Comparison of ENCODE assay signal across 8 mouse cellular contexts in the genomic region with DNA sequence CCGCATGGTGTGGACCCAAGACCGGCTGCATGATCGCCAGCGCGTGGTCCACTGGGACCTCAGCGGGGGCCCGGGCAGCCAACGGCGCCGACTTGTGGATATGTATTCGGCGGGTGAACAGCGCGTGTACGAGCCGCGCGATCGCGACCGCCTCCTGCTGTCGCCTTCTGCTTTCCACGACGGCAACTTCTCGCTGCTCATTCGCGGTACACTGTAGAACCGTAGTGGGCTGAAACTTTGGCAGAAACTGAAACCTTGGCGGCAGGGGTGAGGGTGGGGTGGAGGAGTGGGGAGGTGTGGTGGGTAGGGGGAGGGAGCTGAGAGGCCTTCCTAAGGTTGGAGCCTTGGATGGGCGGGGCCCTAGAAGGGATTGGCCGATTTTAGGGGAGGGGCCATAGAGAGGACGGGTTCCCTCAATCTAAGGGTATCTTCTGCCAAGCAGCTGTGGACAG. TPM values are rescaled to one million over a fixed set of nuclear protein-coding genes. Genes with fewer than 3 reads are reported as not detected.
A peak's percentile ranks its signal among the peaks of the same experiment; 100 is the strongest.
DNase-seq lines count a peak whose midpoint lies in the region; ATAC-seq and TF ChIP-seq lines count a peak whose summit lies in the region.

No protein-coding gene starts in this region.

- WGBS in intestine, postnatal 0 days = under 1% methylated on average over 32 of the region's 32 CpGs
- 2% methylated on average over 32 of the region's 32 CpGs for WGBS in lung, adult 2 months
- WGBS in neural tube, embryonic 13.5 days = under 1% methylated on average over 32 of the region's 32 CpGs

- H3K9ac ChIP-seq in intestine, postnatal 0 days (ENCODE audit: low read depth, low read length) = peak overlapping the region; percentile 55; the same call in 1 of the 2 replicates
- H3K9ac ChIP-seq in neural tube, embryonic 13.5 days = peak overlapping the region; percentile 64

- no peaks in the 10 kb centered on the region for H3K9me3 ChIP-seq in intestine, postnatal 0 days (ENCODE audit: control insufficient read depth)
- H3K9me3 ChIP-seq in neural tube, embryonic 13.5 days = no peaks in the 10 kb centered on the region

- peak; percentile 63 for DNase-seq in ovary, postnatal 36 days (ENCODE audit: low spot score)
- DNase-seq in ovary, postnatal 14 days (ENCODE audit: low spot score) = no peak
- peak; percentile 81 for DNase-seq in embryo, embryonic 10.5 days (ENCODE audit: low spot score)
- peak; percentile 70 to 80 for DNase-seq in heart, adult 18-20 months
- peak; percentile 65 for DNase-seq in lung, adult 2 months
- DNase-seq in urinary bladder, adult 18-20 months (ENCODE audit: low spot score in 2 of 2) = peak; percentile 50 to 56

- H3K4me1 ChIP-seq in intestine, postnatal 0 days (replicated peaks; ENCODE audit: control insufficient read depth, insufficient read depth, low read length) = no peaks in the 10 kb centered on the region
- peaks cover 20% of the 10 kb centered on the region; the same call in 1 of the 2 replicates for H3K4me1 ChIP-seq in lung, adult 2 months (ENCODE audit: control insufficient read depth, insufficient read depth, low read length)
- peaks cover 26% of the 10 kb centered on the region for H3K4me1 ChIP-seq in neural tube, embryonic 13.5 days (replicated peaks)

- peak; percentile 66 for ATAC-seq in intestine, postnatal 0 days
- peak; percentile 23; the same call in 1 of the 2 replicates for ATAC-seq in neural tube, embryonic 13.5 days (ENCODE audit: low read depth)

- H3K27ac ChIP-seq in intestine, postnatal 0 days (ENCODE audit: low read depth, low read length) = 0 out of 2 replicates have a peak overlapping the region, but pooled peaks have one; percentile 2
- H3K27ac ChIP-seq in neural tube, embryonic 13.5 days (replicated peaks) = no peak overlapping the region

- peak overlapping the region; percentile 50 for H3K4me3 ChIP-seq in intestine, postnatal 0 days (ENCODE audit: low read depth, low read length)
- H3K4me3 ChIP-seq in lung, adult 2 months (replicated peaks; ENCODE audit: extremely low read depth, low read depth, low read length) = peak overlapping the region; percentile 93
- H3K4me3 ChIP-seq in neural tube, embryonic 13.5 days = peak overlapping the region; percentile 38

- peaks cover 9% of the 10 kb centered on the region; the same call in 1 of the 2 replicates for H3K36me3 ChIP-seq in intestine, postnatal 0 days (ENCODE audit: control insufficient read depth, insufficient read depth)
- H3K36me3 ChIP-seq in neural tube, embryonic 13.5 days = peaks cover 3% of the 10 kb centered on the region; the same call in 1 of the 2 replicates

- peak; percentile 74 for TF ChIP-seq CTCF in intestine, postnatal 0 days (IDR thresholded peaks at IDR 0.05; ENCODE audit: low read depth)
- TF ChIP-seq CTCF in lung, adult 2 months (IDR thresholded peaks at IDR 0.05; ENCODE audit: insufficient read depth, low read length) = 0 out of 2 replicates have a peak, but pooled peaks have one; percentile 5

- peak; percentile 38; the same call in 1 of the 2 replicates for TF ChIP-seq POLR2A in lung, adult 2 months (IDR thresholded peaks at IDR 0.05; ENCODE audit: borderline replicate concordance, extremely low read depth, low read depth, low read length)

- no peaks in the 10 kb centered on the region for H3K27me3 ChIP-seq in intestine, postnatal 0 days (replicated peaks; ENCODE audit: control insufficient read depth, insufficient read depth, low read length)
- peaks cover 26% of the 10 kb centered on the region for H3K27me3 ChIP-seq in neural tube, embryonic 13.5 days

- peak overlapping the region; percentile 87 for H3K4me2 ChIP-seq in intestine, postnatal 0 days (replicated peaks; ENCODE audit: low read depth)
- peak overlapping the region; percentile 60 for H3K4me2 ChIP-seq in neural tube, embryonic 13.5 days

RNA-seq across cellular contexts. Expression of a gene that starts 1.5 kb away (rescaled TPM):
- total RNA-seq in heart, adult 18-20 months (2021) = 10 to 100 TPM; 22.0 to 26.6 TPM
- polyA plus RNA-seq in intestine, postnatal 0 days (2015; fragmentation: Nextera tagmentation; extraction: Ambion mirVana) = 38.5 and 39.9 TPM in 2 replicates
- polyA plus RNA-seq in lung, adult 2 months (2012; rRNA removed) = 994 and 1,263 TPM in 2 replicates
- polyA plus RNA-seq in neural tube, embryonic 13.5 days (2015; fragmentation: Nextera tagmentation; extraction: Ambion mirVana) = 29.3 and 33.9 TPM in 2 replicates

RNA-seq across cellular contexts. Expression of a gene that starts 6.2 kb away (rescaled TPM):
- 10 to 100 TPM; 45.0 to 51.5 TPM for total RNA-seq in heart, adult 18-20 months (2021)
- polyA plus RNA-seq in intestine, postnatal 0 days (2015; fragmentation: Nextera tagmentation; extraction: Ambion mirVana) = 6.3 and 6.5 TPM in 2 replicates
- 128 and 159 TPM in 2 replicates for polyA plus RNA-seq in lung, adult 2 months (2012; rRNA removed)
- 8.6 and 14.6 TPM in 2 replicates for polyA plus RNA-seq in neural tube, embryonic 13.5 days (2015; fragmentation: Nextera tagmentation; extraction: Ambion mirVana)

RNA-seq across cellular contexts. Expression of a gene that starts 10.0 kb away (rescaled TPM):
- total RNA-seq in heart, adult 18-20 months (2021) = 100 to 1,000 TPM; 106 to 108 TPM
- polyA plus RNA-seq in intestine, postnatal 0 days (2015; fragmentation: Nextera tagmentation; extraction: Ambion mirVana) = 152 and 153 TPM in 2 replicates
- polyA plus RNA-seq in lung, adult 2 months (2012; rRNA removed) = 120 and 151 TPM in 2 replicates
- polyA plus RNA-seq in neural tube, embryonic 13.5 days (2015; fragmentation: Nextera tagmentation; extraction: Ambion mirVana) = 139 and 145 TPM in 2 replicates

RNA-seq across cellular contexts. Expression of a gene that starts 22.1 kb away (rescaled TPM):
- under 1 TPM; 0.22 to 0.23 TPM for total RNA-seq in heart, adult 18-20 months (2021)
- polyA plus RNA-seq in intestine, postnatal 0 days (2015; fragmentation: Nextera tagmentation; extraction: Ambion mirVana) = 0.16 and 0.22 TPM in 2 replicates
- polyA plus RNA-seq in lung, adult 2 months (2012; rRNA removed) = 1.6 TPM in 2 replicates
- polyA plus RNA-seq in neural tube, embryonic 13.5 days (2015; fragmentation: Nextera tagmentation; extraction: Ambion mirVana) = 0.45 and 0.72 TPM in 2 replicates

RNA-seq across cellular contexts. Expression of a gene that starts 28.2 kb away (rescaled TPM):
- 1 to 10 TPM; 6.2 to 8.0 TPM for total RNA-seq in heart, adult 18-20 months (2021)
- polyA plus RNA-seq in intestine, postnatal 0 days (2015; fragmentation: Nextera tagmentation; extraction: Ambion mirVana) = 17.4 and 19.2 TPM in 2 replicates
- polyA plus RNA-seq in lung, adult 2 months (2012; rRNA removed) = 30.3 and 33.3 TPM in 2 replicates
- polyA plus RNA-seq in neural tube, embryonic 13.5 days (2015; fragmentation: Nextera tagmentation; extraction: Ambion mirVana) = 21.1 and 25.2 TPM in 2 replicates

Comparison
In these comparisons a context has a peak if more than half of its experiments do, and no peak if none do; other contexts are left out.
1. H3K4me3 ChIP-seq: peak in every context shown above with its lines; median percentile 93 in lung, adult 2 months; 50 in intestine, postnatal 0 days; 38 in neural tube, embryonic 13.5 days.
2. RNA of a gene that starts 1.5 kb away (polyA plus RNA-seq): 994 to 1,263 TPM in lung, adult 2 months; 38.5 to 39.9 TPM in intestine, postnatal 0 days and 29.3 to 33.9 TPM in neural tube, embryonic 13.5 days; every median in the first group is over 10 times any median in the second.